Mouse (Mus musculus): ENCODE data around the gene Asic5.

DNA sequence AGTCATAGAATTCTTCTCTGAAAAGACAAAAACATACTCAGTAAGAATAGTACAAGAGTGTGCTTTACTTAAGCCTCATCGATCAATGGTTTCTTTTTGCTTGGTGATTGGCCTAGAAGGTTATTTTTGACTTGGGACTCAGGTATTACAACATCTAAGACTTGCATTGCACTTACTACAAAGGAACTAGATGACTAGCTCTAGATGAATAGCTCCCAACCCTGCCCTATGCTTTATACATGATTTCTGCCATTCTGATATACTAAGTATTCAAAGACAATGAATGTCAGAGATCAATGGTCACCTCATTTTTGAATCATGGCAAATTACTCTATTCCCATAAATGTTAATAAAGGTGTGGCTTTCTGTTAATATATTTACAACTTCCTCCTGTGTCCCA, 24.9 kb downstream of the Asic5 start:
- no peak for TF ChIP-seq EP300 (IDR thresholded peaks at IDR 0.05; ENCODE audit: low read depth)
- no peak for TF ChIP-seq CTCF (IDR thresholded peaks at IDR 0.05; ENCODE audit: low read depth)
